Mouse (Mus musculus) left cerebral cortex, postnatal 14 days (tissue): ENCODE measurements around the gene Cdk14. TPM values are rescaled to one million over a fixed set of nuclear protein-coding genes. Genes with fewer than 3 reads are reported as not detected.

Source experiments
- DNase-seq, 2 experiments: peaks; one replicate each; pipeline ENCODE4 v3.0.0; 2021 to 2022; ENCODE audit warnings: low spot score in 2 of 2, mixed read lengths in 1 of 2
- intact Hi-C: fragments of 180-260 bp; cut with DNase I; formaldehyde crosslinking; loops from one replicate; pipeline ENCODE4 v1.15.1; 2025
- total RNA-seq, 2 experiments: library from RNA; stranded (reverse); gene quantifications; 2 replicates each; pipeline ENCODE4 v1.2.3; 2021

The Cdk14 gene
- total RNA-seq, 2 experiments from 2014 or later = 159 to 167 TPM

GRCm38 (mm10) chr5:4852711-4853320, 567.3 kb downstream of the Cdk14 start:
- intact Hi-C loops = no loop called here
- no peak for DNase-seq

- intact Hi-C loops = no loop called here
- no peak for DNase-seq
Observed at GRCm38 (mm10) chr5:4851934-4852710, 568.0 kb downstream of the Cdk14 start.

- no peak for DNase-seq
- intact Hi-C loops = no loop called here
Observed at GRCm38 (mm10) chr5:4851245-4851933, 568.7 kb downstream of the Cdk14 start.

- intact Hi-C loops = no loop called here
- no peak for DNase-seq
Observed at GRCm38 (mm10) chr5:4834819-4835480, 585.2 kb downstream of the Cdk14 start.

GRCm38 (mm10) chr5:4833940-4834339, 586.2 kb downstream of the Cdk14 start:
- intact Hi-C loops = no loop called here
- DNase-seq = no peak

- no peak for DNase-seq
- intact Hi-C loops = no loop called here
Observed at GRCm38 (mm10) chr5:4826886-4827285, 593.2 kb downstream of the Cdk14 start.

GRCm38 (mm10) chr5:4825951-4826350, 594.2 kb downstream of the Cdk14 start:
- no peak for DNase-seq

GRCm38 (mm10) chr5:4825076-4825475, 595.0 kb downstream of the Cdk14 start:
- intact Hi-C loops = no loop called here
- no peak for DNase-seq

More at GRCm38 (mm10) chr5:4825951-4826350, 594.2 kb downstream of the Cdk14 start:
- intact Hi-C loops = no loop called here

- no peak for DNase-seq
- intact Hi-C loops = no loop called here
Observed at GRCm38 (mm10) chr5:4824171-4824570, 595.9 kb downstream of the Cdk14 start.

- DNase-seq = no peak
- intact Hi-C loops = no loop called here
Observed at GRCm38 (mm10) chr5:4822041-4822440, 598.1 kb downstream of the Cdk14 start.

GRCm38 (mm10) chr5:4821368-4821771, 598.7 kb downstream of the Cdk14 start:
- DNase-seq = no peak
- intact Hi-C loops = no loop called here

- intact Hi-C loops = no loop called here
- no peak for DNase-seq
Observed at GRCm38 (mm10) chr5:4816981-4817380, 603.1 kb downstream of the Cdk14 start.

- intact Hi-C loops = no loop called here
- DNase-seq = no peak
Observed at GRCm38 (mm10) chr5:4814465-4815204, 605.5 kb downstream of the Cdk14 start.

- DNase-seq = no peak
- intact Hi-C loops = no loop called here
Observed at GRCm38 (mm10) chr5:4813357-4813756, 606.8 kb downstream of the Cdk14 start.

GRCm38 (mm10) chr5:4812036-4812729, 607.9 kb downstream of the Cdk14 start:
- DNase-seq = no peak
- intact Hi-C loops = no loop called here

- intact Hi-C loops = no loop called here
- no peak for DNase-seq
Observed at GRCm38 (mm10) chr5:4805228-4805627, 614.9 kb downstream of the Cdk14 start.

- no peak for DNase-seq
- intact Hi-C loops = no loop called here
Observed at GRCm38 (mm10) chr5:4803708-4804107, 616.4 kb downstream of the Cdk14 start.

- DNase-seq = no peak
- intact Hi-C loops = no loop called here
Observed at GRCm38 (mm10) chr5:4801971-4802370, 618.1 kb downstream of the Cdk14 start.
